Mouse (Mus musculus) small intestine, adult 2 months (tissue): ENCODE data around the gene Plek2.

ENCODE experiments used
- CTCF ChIP-seq: fragments of 200-500 bp; IDR thresholded peaks from 2 replicates; pipeline ENCODE4 v1.5.1; 2012; ENCODE audit warnings: low read depth, mild to moderate bottlenecking, control low read depth, inconsistent platforms, low read length, moderate library complexity, mixed read lengths; ENCODE audit not compliant: insufficient replicate concordance, insufficient read length; ENCODE audit errors: extremely low read depth
- POLR2A ChIP-seq: fragments of 200-500 bp; IDR thresholded peaks from 2 replicates; pipeline ENCODE4 v1.6.1; 2012; ENCODE audit warnings: low read depth, mild to moderate bottlenecking, control low read depth, inconsistent platforms, low read length, moderate library complexity

DNA sequence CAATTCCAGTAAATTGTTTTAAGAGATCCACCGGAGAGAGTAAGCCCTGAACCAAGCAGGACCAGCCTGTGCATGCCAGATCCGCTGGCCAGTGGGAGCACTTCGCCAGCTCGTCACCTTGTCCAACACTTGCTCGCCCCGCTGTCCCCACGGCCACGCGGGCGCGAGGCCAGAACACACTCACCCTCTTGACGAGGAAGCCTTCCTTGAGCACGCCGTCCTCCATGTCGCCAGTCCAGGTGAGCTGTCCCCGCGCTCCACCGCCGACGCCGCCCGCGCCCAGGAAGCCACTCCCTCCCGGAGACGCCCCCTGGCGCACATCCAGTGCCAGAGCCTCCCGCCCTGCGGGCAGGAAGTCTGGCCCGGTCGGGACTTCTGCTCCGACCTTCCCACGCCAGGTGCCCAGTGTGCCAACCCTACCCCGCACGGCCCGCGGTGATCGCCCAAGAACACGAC, at the start of gene Plek2:
- TF ChIP-seq CTCF (0 out of 2 replicates have a peak, but pooled peaks have one; percentile 20), POLR2A (0 out of 2 replicates have a peak, but pooled peaks have one; percentile 44)
